Mouse (Mus musculus) layer of hippocampus, adult 6 months (tissue): ENCODE measurements around the gene Vmn1r83. TPM values are rescaled to one million over a fixed set of nuclear protein-coding genes. Genes with fewer than 3 reads are reported as not detected.

Experiments used
- long read RNA-seq, 2 experiments: library from polyadenylated mRNA; unstranded; transcript quantifications; one replicate each; pipeline ENCODE4 v2.0.0; 2019 to 2020
- microRNA-seq: library from miRNA; unstranded; fragments of <30 nt; microRNA quantifications from one replicate; pipeline ENCODE4 v1.2.0, GENCODE M21; 2020
- polyA plus RNA-seq: library from polyadenylated mRNA; unstranded; fragments of <200 nt; fragmentation: Nextera tagmentation; gene quantifications from 2 replicates; pipeline ENCODE4 v1.2.3, GENCODE M21; 2021

Vmn1r83 gene
- not detected in 2 replicates for polyA plus RNA-seq
- long read RNA-seq, experiment 1, result 0 reads
- long read RNA-seq, experiment 2, result 0 reads

GRCm38 (mm10) chr7:12329381-12329780, at the start of gene Vmn1r83:
TSS of gene Vmn1r83 (minus strand) at chr7:12329481.

DNA sequence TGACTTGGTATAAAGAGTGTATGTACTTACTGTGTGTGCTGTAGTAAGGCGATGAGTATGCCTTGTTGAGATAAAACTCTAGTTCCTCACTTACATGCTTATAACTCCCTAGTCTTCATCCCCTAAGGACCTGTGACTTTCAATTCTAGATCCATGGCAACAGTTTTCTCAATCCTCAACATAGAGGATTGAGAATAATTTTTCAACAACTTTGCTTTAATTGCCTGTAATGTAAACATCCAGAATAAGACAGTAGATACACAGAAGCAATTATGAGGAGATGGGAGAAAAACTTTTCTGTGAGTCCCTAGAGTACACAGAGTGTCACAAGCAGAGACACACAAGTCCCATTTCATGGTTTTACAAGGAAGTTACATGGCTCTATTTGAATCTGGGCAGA, 39.9 kb upstream of the Vmn1r83 start, which contains the start of gene Vmn1r84:
TSS of gene Vmn1r84 (minus strand) at position 101 of the 400 bp plus-strand sequence.

DNA sequence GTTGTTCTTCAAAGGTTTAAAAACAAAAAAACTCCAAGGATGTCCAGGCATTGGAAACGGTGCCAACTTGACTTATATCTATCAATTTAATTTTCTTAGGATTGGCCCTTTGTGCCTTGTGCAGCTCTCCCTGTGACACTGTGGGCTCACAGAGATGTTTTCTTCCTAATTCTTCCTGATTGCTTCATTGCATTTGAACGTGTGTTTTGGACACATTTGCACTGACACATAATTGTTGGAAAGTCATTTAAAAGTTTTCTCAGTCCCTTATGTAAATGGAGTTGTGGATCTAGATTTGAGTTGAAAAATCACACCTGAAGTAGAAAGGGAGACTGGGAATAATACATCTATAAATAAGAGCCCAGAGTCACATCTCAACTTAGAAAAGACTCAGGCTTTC, 29.2 kb downstream of the Vmn1r83 start, which contains the start of gene Vmn1r82:
TSS of gene Vmn1r82 (plus strand) at position 301 of the 400 bp plus-strand sequence.

Small RNAs within 50 kb of the gene (microRNA-seq; reads per million reads assigned to microRNA genes)
- not detected for gene Gm23521

Other genes starting within 250 kb of the Vmn1r83 start
- gene Vmn1r78, start 179.2 kb downstream of the Vmn1r83 start, polyA plus RNA-seq, result not detected in 2 replicates
- gene Vmn1r79, start 158.2 kb downstream of the Vmn1r83 start, polyA plus RNA-seq, result not detected in 2 replicates
- not detected in 2 replicates for gene Vmn1r80, start 140.2 kb downstream of the Vmn1r83 start, polyA plus RNA-seq
- gene Vmn1r81, start 61.2 kb downstream of the Vmn1r83 start, polyA plus RNA-seq, result not detected in 2 replicates
- gene Vmn1r82, start 29.1 kb downstream of the Vmn1r83 start, polyA plus RNA-seq, result not detected in 2 replicates
- not detected in 2 replicates for gene Vmn1r84, start 39.8 kb upstream of the Vmn1r83 start, polyA plus RNA-seq
- gene Zfp551, start 93.3 kb upstream of the Vmn1r83 start, polyA plus RNA-seq, result 2.5 and 3.5 TPM in 2 replicates
- gene Zfp606, start 148.8 kb upstream of the Vmn1r83 start, polyA plus RNA-seq, result 5.2 and 5.5 TPM in 2 replicates
- gene 2900092C05Rik, start 183.0 kb upstream of the Vmn1r83 start, polyA plus RNA-seq, result not detected in 2 replicates